Mouse (Mus musculus) myocyte (in vitro differentiated cells): ENCODE measurements around the gene Irf9.

ENCODE experiments used
- CEBPB ChIP-seq: IDR thresholded peaks from 2 replicates; pipeline ENCODE4 v1.6.1; 2011; ENCODE audit warnings: mild to moderate bottlenecking, moderate library complexity; ENCODE audit not compliant: poor library complexity, insufficient read depth, severe bottlenecking
- E2F4 ChIP-seq: IDR thresholded peaks from one replicate; pipeline ENCODE4 v1.6.1; 2011; ENCODE audit warnings: mild to moderate bottlenecking, control low read depth, moderate library complexity; ENCODE audit not compliant: insufficient read depth
- MAX ChIP-seq: IDR thresholded peaks from one replicate; pipeline ENCODE4 v1.6.1; 2011; ENCODE audit warnings: low read depth, mild to moderate bottlenecking, control low read depth
- MYOD1 ChIP-seq, 3 experiments: IDR thresholded peaks; one replicate each; pipeline ENCODE4 v1.6.1; 2011; ENCODE audit warnings: control low read depth in 2 of 3, low read depth in 2 of 3, mild to moderate bottlenecking in 2 of 3, moderate library complexity in 1 of 3; ENCODE audit not compliant: insufficient read length in 2 of 3, control insufficient read depth in 1 of 3
- MYOG ChIP-seq, 3 experiments: IDR thresholded peaks; one replicate each; pipeline ENCODE4 v1.6.1; 2011; ENCODE audit warnings: control low read depth in 2 of 3, low read depth in 2 of 3, mild to moderate bottlenecking in 2 of 3; ENCODE audit not compliant: insufficient read length in 2 of 3, control insufficient read depth in 1 of 3, insufficient read depth in 1 of 3
- POLR2A ChIP-seq: IDR thresholded peaks from one replicate; pipeline ENCODE4 v1.6.1; 2011; ENCODE audit warnings: low read depth, mild to moderate bottlenecking, control low read depth, moderate library complexity; ENCODE audit not compliant: insufficient read length
- SRF ChIP-seq: IDR thresholded peaks from one replicate; pipeline ENCODE4 v1.6.1; 2011; ENCODE audit warnings: low read depth; ENCODE audit not compliant: control insufficient read depth, insufficient read length
- TCF12 ChIP-seq: IDR thresholded peaks from one replicate; pipeline ENCODE4 v1.6.1; 2011; ENCODE audit warnings: mild to moderate bottlenecking, control low read depth; ENCODE audit not compliant: poor library complexity, insufficient read depth, severe bottlenecking
- TCF3 ChIP-seq: IDR thresholded peaks from one replicate; pipeline ENCODE4 v1.6.1; 2011; ENCODE audit warnings: low read depth, control low read depth; ENCODE audit not compliant: insufficient read length
- USF1 ChIP-seq: IDR thresholded peaks from one replicate; pipeline ENCODE4 v1.6.1; 2011; ENCODE audit warnings: low read depth, mild to moderate bottlenecking, control low read depth, moderate library complexity

- TF ChIP-seq POLR2A, result no peak
- TF ChIP-seq TCF3, result no peak
- no peak for TF ChIP-seq SRF
- no peak for TF ChIP-seq TCF12
- no peak for TF ChIP-seq MAX
- TF ChIP-seq MYOD1 (IDR thresholded peaks at IDR 0.05; ENCODE audit: control insufficient read depth in 1 of 3, insufficient read length in 2 of 3, low read depth in 2 of 3), result no peak
- no peak for TF ChIP-seq MYOG (IDR thresholded peaks at IDR 0.05; ENCODE audit: control insufficient read depth in 1 of 3, insufficient read depth in 1 of 3, insufficient read length in 2 of 3, low read depth in 2 of 3)
- TF ChIP-seq CEBPB, result no peak
- no peak for TF ChIP-seq E2F4
- no peak for TF ChIP-seq USF1
These were observed 15.3 kb downstream of the Irf9 start for GRCm38 (mm10) chr14:55618486-55619195.
